Mouse (Mus musculus): Measurements from ENCODE around the gene Tmem176b. TPM values are rescaled to one million over a fixed set of nuclear protein-coding genes. Genes with fewer than 3 reads are reported as not detected.

Tmem176b gene
- polyA plus RNA-seq, 1 experiment: 26.5 TPM

DNA sequence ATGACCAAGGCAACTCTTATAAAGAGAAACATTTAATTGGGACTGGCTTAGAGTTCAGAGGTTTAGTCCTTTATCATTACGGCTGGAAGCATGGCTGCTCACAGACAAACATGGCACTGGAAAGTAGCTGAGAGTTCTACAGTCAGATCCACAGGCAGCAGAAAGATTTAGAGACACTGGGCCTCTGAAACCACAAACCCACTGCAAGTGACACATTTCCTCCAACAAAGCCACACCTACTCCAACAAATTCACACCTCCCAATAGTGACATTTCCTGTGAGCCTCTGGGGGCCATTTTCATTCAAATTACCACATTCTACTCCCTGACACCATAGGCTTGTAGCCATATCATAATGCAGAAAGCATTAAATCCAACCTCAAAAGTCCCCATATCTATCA is 39.4 kb downstream of the Tmem176b start:
- Histone ChIP-seq H3K4me3 (replicated peaks; ENCODE audit: control insufficient read depth, low read depth, low read length) (no peak overlapping the region), H3K4me1 (ENCODE audit: control insufficient read depth, insufficient read depth, low read length) (no peaks in the 10 kb centered on the region), H3K27ac (ENCODE audit: control insufficient read depth, insufficient read depth, low read depth, low read length, poor library complexity) (no peak overlapping the region)
- 3% methylated on average over 1 of the region's 1 CpGs for WGBS
- TF ChIP-seq POLR2A (IDR thresholded peaks at IDR 0.05; ENCODE audit: borderline replicate concordance, control insufficient read depth, low read depth, low read length) (no peak), CTCF (IDR thresholded peaks at IDR 0.05; ENCODE audit: control insufficient read depth, insufficient read depth, low read length) (no peak)

DNA sequence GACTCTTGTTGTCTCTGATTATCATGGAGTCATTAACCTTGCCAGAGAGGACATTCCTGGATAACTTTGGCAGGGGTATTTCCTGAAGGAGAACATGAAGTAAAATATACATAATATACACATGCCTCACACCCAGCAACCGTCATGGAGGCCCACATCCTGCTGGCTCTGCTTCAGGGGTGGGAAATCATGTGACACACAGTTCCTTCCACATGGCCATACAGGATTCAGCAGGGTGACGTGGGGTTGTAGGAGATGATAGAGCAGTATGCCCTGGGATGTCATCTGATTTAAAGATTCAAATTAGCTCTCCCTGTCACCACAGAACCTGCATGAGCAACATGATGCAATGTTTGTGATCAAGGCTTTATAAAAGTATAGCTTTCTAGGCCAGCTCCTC is 53.4 kb downstream of the Tmem176b start:
- TF ChIP-seq POLR2A (IDR thresholded peaks at IDR 0.05; ENCODE audit: borderline replicate concordance, control insufficient read depth, low read depth, low read length) (no peak), CTCF (IDR thresholded peaks at IDR 0.05; ENCODE audit: control insufficient read depth, insufficient read depth, low read length) (no peak)
- Histone ChIP-seq H3K4me3 (replicated peaks; ENCODE audit: control insufficient read depth, low read depth, low read length) (no peak overlapping the region), H3K27ac (ENCODE audit: control insufficient read depth, insufficient read depth, low read depth, low read length, poor library complexity) (no peak overlapping the region), H3K4me1 (ENCODE audit: control insufficient read depth, insufficient read depth, low read length) (no peaks in the 10 kb centered on the region)
- 38% methylated on average over 2 of the region's 2 CpGs for WGBS

DNA sequence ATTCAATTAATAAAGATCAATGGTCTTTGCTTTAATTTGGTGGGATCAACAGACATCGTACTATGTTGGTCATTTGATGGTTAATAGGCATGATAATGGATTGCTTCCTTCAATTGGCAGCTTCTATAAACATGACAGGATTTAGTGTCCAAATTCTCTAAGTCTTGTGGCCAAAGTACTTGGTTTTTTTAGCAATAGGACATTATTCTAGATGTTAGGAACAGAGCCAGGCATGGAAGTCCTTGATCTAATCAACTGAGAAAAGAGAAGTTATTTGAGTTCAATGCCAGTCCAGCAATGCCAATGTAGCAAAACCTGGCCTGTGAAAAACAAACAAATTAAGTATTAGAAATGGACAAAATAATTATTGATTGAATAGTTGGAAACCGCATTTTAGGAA is 55.7 kb downstream of the Tmem176b start:
- TF ChIP-seq CTCF (IDR thresholded peaks at IDR 0.05; ENCODE audit: control insufficient read depth, insufficient read depth, low read length): no peak
- TF ChIP-seq POLR2A (IDR thresholded peaks at IDR 0.05; ENCODE audit: borderline replicate concordance, control insufficient read depth, low read depth, low read length): no peak
- Histone ChIP-seq H3K27ac (ENCODE audit: control insufficient read depth, insufficient read depth, low read depth, low read length, poor library complexity) (no peak overlapping the region), H3K4me3 (replicated peaks; ENCODE audit: control insufficient read depth, low read depth, low read length) (no peak overlapping the region), H3K4me1 (ENCODE audit: control insufficient read depth, insufficient read depth, low read length) (no peaks in the 10 kb centered on the region)
- WGBS: 70% methylated on average over 2 of the region's 2 CpGs

DNA sequence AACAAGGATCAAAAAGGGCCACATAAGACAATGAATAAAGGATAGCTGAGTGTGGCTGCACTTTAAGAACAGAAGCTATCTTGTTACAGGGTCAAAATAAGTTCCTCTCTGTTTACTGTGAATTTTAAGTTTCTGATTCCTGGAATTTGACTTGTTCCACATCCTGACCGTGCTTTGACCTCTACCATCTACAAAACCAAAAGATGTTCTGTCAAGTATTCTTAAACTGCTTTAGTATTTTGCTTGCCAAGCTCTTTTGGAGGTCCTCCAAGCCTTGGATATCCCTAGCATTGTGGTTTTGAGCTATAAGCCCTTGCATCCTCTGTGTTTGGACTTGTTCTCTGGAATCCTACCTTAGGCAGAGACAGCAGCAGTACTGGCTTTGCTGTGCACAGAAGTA is 56.1 kb downstream of the Tmem176b start:
- TF ChIP-seq POLR2A (IDR thresholded peaks at IDR 0.05; ENCODE audit: borderline replicate concordance, control insufficient read depth, low read depth, low read length) (no peak), CTCF (IDR thresholded peaks at IDR 0.05; ENCODE audit: control insufficient read depth, insufficient read depth, low read length) (no peak)
- H3K4me3 ChIP-seq (replicated peaks; ENCODE audit: control insufficient read depth, low read depth, low read length): no peak overlapping the region
- 12% methylated on average over 1 of the region's 1 CpGs for WGBS
- no peaks in the 10 kb centered on the region for H3K4me1 ChIP-seq (ENCODE audit: control insufficient read depth, insufficient read depth, low read length)
- H3K27ac ChIP-seq (ENCODE audit: control insufficient read depth, insufficient read depth, low read depth, low read length, poor library complexity): no peak overlapping the region

DNA sequence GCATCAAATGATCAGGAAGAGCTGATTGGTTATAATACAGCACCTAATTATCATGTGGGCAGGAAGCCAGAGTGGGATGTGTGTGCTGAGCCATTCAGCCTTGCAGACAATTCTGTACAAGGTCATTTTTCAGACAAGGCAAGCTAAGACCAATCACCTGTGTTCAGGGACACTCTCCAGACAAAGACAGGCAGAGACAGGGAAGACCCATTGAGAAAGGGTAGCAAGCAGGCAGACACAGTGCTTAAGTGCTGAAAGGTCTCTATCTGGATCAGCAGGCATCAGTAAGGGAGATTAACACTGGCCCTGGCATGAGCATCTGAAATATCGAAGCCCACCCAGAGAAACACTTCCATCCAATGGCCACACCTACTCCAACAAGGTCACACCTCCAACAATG is 56.9 kb downstream of the Tmem176b start:
- TF ChIP-seq CTCF (IDR thresholded peaks at IDR 0.05; ENCODE audit: control insufficient read depth, insufficient read depth, low read length) (no peak), POLR2A (IDR thresholded peaks at IDR 0.05; ENCODE audit: borderline replicate concordance, control insufficient read depth, low read depth, low read length) (no peak)
- 70% methylated on average over 1 of the region's 1 CpGs for WGBS
- H3K4me1 ChIP-seq (ENCODE audit: control insufficient read depth, insufficient read depth, low read length): no peaks in the 10 kb centered on the region
- H3K4me3 ChIP-seq (replicated peaks; ENCODE audit: control insufficient read depth, low read depth, low read length): no peak overlapping the region
- H3K27ac ChIP-seq (ENCODE audit: control insufficient read depth, insufficient read depth, low read depth, low read length, poor library complexity): no peak overlapping the region

Other genes with a start within 250 kb of the Tmem176b start
- 3.4 and 5.5 TPM in 2 replicates for gene Repin1, start 247.6 kb downstream of the Tmem176b start, polyA plus RNA-seq (2011; ENCODE audit: insufficient read depth, insufficient read length, low replicate concordance, missing spikeins)
- not detected in 2 replicates for gene Gm44965, start 247.6 kb downstream of the Tmem176b start, polyA plus RNA-seq (2011; ENCODE audit: insufficient read depth, insufficient read length, low replicate concordance, missing spikeins)
- 0.40 and 1.1 TPM in 2 replicates for gene Zfp775, start 239.4 kb downstream of the Tmem176b start, polyA plus RNA-seq (2011; ENCODE audit: insufficient read depth, insufficient read length, low replicate concordance, missing spikeins)
- 1.2 TPM in 1 of 2 replicates, not detected in the other for gene AI854703, start 214.7 kb downstream of the Tmem176b start, polyA plus RNA-seq (2011; ENCODE audit: insufficient read depth, insufficient read length, low replicate concordance, missing spikeins)
- 8.3 and 15.1 TPM in 2 replicates for gene Gimap8, start 194.3 kb downstream of the Tmem176b start, polyA plus RNA-seq (2011; ENCODE audit: insufficient read depth, insufficient read length, low replicate concordance, missing spikeins)
- 13.5 and 26.0 TPM in 2 replicates for gene Gimap9, start 165.4 kb downstream of the Tmem176b start, polyA plus RNA-seq (2011; ENCODE audit: insufficient read depth, insufficient read length, low replicate concordance, missing spikeins)
- 20.7 and 41.0 TPM in 2 replicates for gene Gimap4, start 156.9 kb downstream of the Tmem176b start, polyA plus RNA-seq (2011; ENCODE audit: insufficient read depth, insufficient read length, low replicate concordance, missing spikeins)
- 45.1 and 77.9 TPM in 2 replicates for gene Gimap6, start 133.3 kb downstream of the Tmem176b start, polyA plus RNA-seq (2011; ENCODE audit: insufficient read depth, insufficient read length, low replicate concordance, missing spikeins)
- 15.2 TPM in 1 of 2 replicates, not detected in the other for gene Gm28053, start 122.9 kb downstream of the Tmem176b start, polyA plus RNA-seq (2011; ENCODE audit: insufficient read depth, insufficient read length, low replicate concordance, missing spikeins)
- 3.6 and 5.2 TPM in 2 replicates for gene Gimap7, start 122.9 kb downstream of the Tmem176b start, polyA plus RNA-seq (2011; ENCODE audit: insufficient read depth, insufficient read length, low replicate concordance, missing spikeins)
- 19.3 and 26.4 TPM in 2 replicates for gene Gimap1, start 102.4 kb downstream of the Tmem176b start, polyA plus RNA-seq (2011; ENCODE audit: insufficient read depth, insufficient read length, low replicate concordance, missing spikeins)
- 4.7 and 7.9 TPM in 2 replicates for gene Gimap5, start 95.3 kb downstream of the Tmem176b start, polyA plus RNA-seq (2011; ENCODE audit: insufficient read depth, insufficient read length, low replicate concordance, missing spikeins)
- 15.3 and 36.7 TPM in 2 replicates for gene Gimap3, start 70.6 kb downstream of the Tmem176b start, polyA plus RNA-seq (2011; ENCODE audit: insufficient read depth, insufficient read length, low replicate concordance, missing spikeins)
- gene Tmem176a, start 577 bp downstream of the Tmem176b start, polyA plus RNA-seq (2011; ENCODE audit: insufficient read depth, insufficient read length, low replicate concordance, missing spikeins): 17.9 and 24.6 TPM in 2 replicates
- not detected in 2 replicates for gene Aoc1, start 31.4 kb upstream of the Tmem176b start, polyA plus RNA-seq (2011; ENCODE audit: insufficient read depth, insufficient read length, low replicate concordance, missing spikeins)
- not detected in 2 replicates for gene 1600015I10Rik, start 88.4 kb upstream of the Tmem176b start, polyA plus RNA-seq (2011; ENCODE audit: insufficient read depth, insufficient read length, low replicate concordance, missing spikeins)
- not detected in 2 replicates for gene Doxl2, start 133.5 kb upstream of the Tmem176b start, polyA plus RNA-seq (2011; ENCODE audit: insufficient read depth, insufficient read length, low replicate concordance, missing spikeins)
- not detected in 2 replicates for gene Svs1, start 145.4 kb upstream of the Tmem176b start, polyA plus RNA-seq (2011; ENCODE audit: insufficient read depth, insufficient read length, low replicate concordance, missing spikeins)
- gene Gpnmb, start 195.1 kb upstream of the Tmem176b start, polyA plus RNA-seq (2011; ENCODE audit: insufficient read depth, insufficient read length, low replicate concordance, missing spikeins): 2.6 TPM in 1 of 2 replicates, not detected in the other
- 13.7 and 21.1 TPM in 2 replicates for gene Malsu1, start 232.3 kb upstream of the Tmem176b start, polyA plus RNA-seq (2011; ENCODE audit: insufficient read depth, insufficient read length, low replicate concordance, missing spikeins)